In the genomic region with DNA sequence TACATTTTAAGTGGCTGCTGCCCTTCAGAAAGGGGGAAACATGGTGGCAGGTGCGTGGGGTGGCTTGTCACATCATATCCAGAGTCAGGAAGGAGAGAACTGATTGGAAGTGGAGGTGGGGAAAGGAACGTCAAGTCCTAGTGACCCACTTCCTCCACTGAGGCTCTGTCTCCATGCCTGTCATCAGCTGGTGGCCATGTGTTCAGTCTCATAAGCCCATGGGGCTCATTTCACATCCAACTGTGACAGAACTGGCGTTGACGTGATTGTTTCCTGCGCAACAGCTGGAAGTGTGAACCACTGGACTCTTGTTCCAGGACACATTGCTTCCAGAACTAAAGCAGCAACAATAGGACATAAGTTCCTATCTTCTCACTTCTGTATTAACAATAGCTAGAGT, we compare ENCODE assay signal across 35 mouse cellular contexts. TPM values are rescaled to one million over a fixed set of nuclear protein-coding genes. Genes with fewer than 3 reads are reported as not detected.
DNase-seq lines count a peak whose midpoint lies in the region; ATAC-seq lines count a peak whose summit lies in the region.
"Had no signal": no experiment of that assay in that cellular context is flagged by ENCODE, and none has a peak within 500 bp of the region (broad histone marks: within the 10 kb centered on the region; RNA-seq: fewer than 3 reads in every experiment).

No protein-coding gene starts in this region.

- H3K4me1 ChIP-seq in heart, embryonic 12.5 days (replicated peaks) = 0 out of 2 replicates have a peak, but pooled peaks cover 4% of the 10 kb centered on the region
- H3K4me1 ChIP-seq: embryonic facial prominence, embryonic 15.5 days; hindbrain, embryonic 10.5 days; hindbrain, embryonic 15.5 days; kidney, embryonic 15.5 days; limb, embryonic 13.5 days; liver, embryonic 12.5 days; neural tube, embryonic 12.5 days had no signal

- H3K9me3 ChIP-seq in heart, embryonic 12.5 days (replicated peaks) = no peaks in the 10 kb centered on the region
- H3K9me3 ChIP-seq: embryonic facial prominence, embryonic 15.5 days; forebrain, embryonic 12.5 days; hindbrain, embryonic 10.5 days; hindbrain, embryonic 15.5 days; kidney, embryonic 15.5 days; limb, embryonic 13.5 days; liver, embryonic 12.5 days; neural tube, embryonic 12.5 days had no signal

- no peak overlapping the region for H3K27ac ChIP-seq in heart, embryonic 12.5 days (ENCODE audit: poor library complexity, severe bottlenecking)
- H3K27ac ChIP-seq: embryonic facial prominence, embryonic 15.5 days; forebrain, embryonic 12.5 days; hindbrain, embryonic 10.5 days; hindbrain, embryonic 15.5 days; kidney, embryonic 15.5 days; layer of hippocampus, adult 2 months; limb, embryonic 13.5 days; liver, embryonic 12.5 days; neural tube, embryonic 12.5 days had no signal

- H3K4me2 ChIP-seq in heart, embryonic 12.5 days = no peak overlapping the region
- H3K4me2 ChIP-seq: embryonic facial prominence, embryonic 15.5 days; forebrain, embryonic 12.5 days; hindbrain, embryonic 15.5 days; kidney, embryonic 15.5 days; limb, embryonic 13.5 days; liver, embryonic 12.5 days; midbrain, embryonic 11.5 days; neural tube, embryonic 12.5 days had no signal

- peak; percentile 13 for DNase-seq in embryo, embryonic 10 days (ENCODE audit: low spot score)
- DNase-seq in embryo, embryonic 9.5 days (ENCODE audit: extremely low spot score) = no peak
- no peak for DNase-seq in heart, postnatal 25 days (ENCODE audit: low spot score)
- DNase-seq in kidney, postnatal 10 days = peak; percentile 14
- no peak for DNase-seq in kidney, adult 11 months
- no peak for DNase-seq in cerebellum, postnatal 14 days
- DNase-seq: adrenal gland, adult 2 months; adrenal gland, postnatal 36 days; cerebellum, adult 18-20 months; cerebellum, postnatal 10 days; forebrain, postnatal 0 days; gastrocnemius, postnatal 10 days; kidney, adult 18-20 months; kidney, postnatal 36 days; layer of hippocampus, postnatal 36 days; liver, postnatal 0 days; lung, postnatal 36 days; right cerebral cortex, adult 18-20 months; spleen, adult 18-20 months; thymus, postnatal 14 days had no signal

- H3K9ac ChIP-seq in heart, embryonic 12.5 days = no peak overlapping the region
- H3K9ac ChIP-seq: embryonic facial prominence, embryonic 15.5 days; forebrain, embryonic 12.5 days; forebrain, postnatal 0 days; hindbrain, embryonic 15.5 days; kidney, embryonic 15.5 days; limb, embryonic 13.5 days; liver, embryonic 12.5 days; liver, postnatal 0 days; neural tube, embryonic 12.5 days had no signal

- 20% methylated on average over 5 of the region's 5 CpGs for WGBS in heart, embryonic 12.5 days

- no peaks in the 10 kb centered on the region for H3K36me3 ChIP-seq in heart, embryonic 12.5 days
- H3K36me3 ChIP-seq: embryonic facial prominence, embryonic 15.5 days; forebrain, embryonic 12.5 days; hindbrain, embryonic 10.5 days; hindbrain, embryonic 15.5 days; kidney, embryonic 15.5 days; limb, embryonic 13.5 days; liver, embryonic 12.5 days; neural tube, embryonic 12.5 days had no signal

- peaks cover 55% of the 10 kb centered on the region for H3K27me3 ChIP-seq in heart, embryonic 12.5 days (replicated peaks)
- H3K27me3 ChIP-seq: CH12.LX had no signal

- intact Hi-C loops in heart, postnatal 25 days (cut with DNase I) = no loop called here

- peak; percentile 36; the same call in 1 of the 2 replicates for ATAC-seq in heart, embryonic 12.5 days (ENCODE audit: insufficient number of reproducible peaks, low FRiP score)
- ATAC-seq: activated CD4-positive, CD25-positive, alpha-beta regulatory T cell, adult 4 months; forebrain, postnatal 0 days; inflammation-experienced regulatory T-cells, adult 6 months; liver, embryonic 12.5 days; liver, postnatal 0 days; midbrain, embryonic 16.5 days had no signal

- H3K4me3 ChIP-seq in heart, embryonic 12.5 days = no peak overlapping the region
- H3K4me3 ChIP-seq: embryonic facial prominence, embryonic 15.5 days; forebrain, embryonic 12.5 days; hindbrain, embryonic 10.5 days; hindbrain, embryonic 15.5 days; kidney, embryonic 15.5 days; layer of hippocampus, adult 2 months; limb, embryonic 13.5 days; liver, embryonic 12.5 days; neural tube, embryonic 12.5 days had no signal

RNA-seq across cellular contexts. Expression of a gene that starts 40.1 kb away (rescaled TPM):
- 2.0 and 2.6 TPM in 2 replicates for polyA plus RNA-seq in heart, embryonic 12.5 days (2016; fragmentation: Nextera tagmentation; extraction: Ambion mirVana)
- total RNA-seq in heart, postnatal 25 days (2021) = under 1 TPM; 0.53 to 0.55 TPM
- total RNA-seq: CH12.LX had no signal

Comparison
In these comparisons a context has a peak if more than half of its experiments do, and no peak if none do; other contexts are left out.
1. DNase-seq: peak in embryo, embryonic 10 days (single experiment) and kidney, postnatal 10 days (single experiment); none in embryo, embryonic 9.5 days (single experiment), heart, postnatal 25 days (single experiment), kidney, adult 11 months (single experiment) and cerebellum, postnatal 14 days (0 of 2).